Mouse (Mus musculus) erythroblast, adult 5-6 weeks (primary cell): ENCODE results near the gene Gm47791. TPM values are rescaled to one million over a fixed set of nuclear protein-coding genes. Genes with fewer than 3 reads are reported as not detected.

Experiments
- ATAC-seq: replicated peaks from 2 replicates; pipeline ENCODE4 v1.8.0; 2016; ENCODE audit warnings: moderate number of reproducible peaks, mild to moderate bottlenecking, moderate TSS enrichment, inconsistent platforms; ENCODE audit not compliant: poor library complexity, low FRiP score, severe bottlenecking
- total RNA-seq, 2 experiments: library from RNA; stranded (forward) in 1 of 2; stranded (reverse) in 1 of 2; fragments of 150-400 nt in 1 of 2; fragments of 200-764, 138-1000 nt in 1 of 2; gene quantifications; 2 replicates each; pipeline versions ENCODE4 v1.2.3 to v1.2.4; 2015 to 2017; ENCODE audit warnings: low replicate concordance in 2 of 2

Gene Gm47791
- total RNA-seq, 2 experiments from 2014 or later = not detected

GRCm38 (mm10) chr1:82726482-82726881 lies 44.6 kb downstream of the Gm47791 start:
- ATAC-seq = no peak

DNA sequence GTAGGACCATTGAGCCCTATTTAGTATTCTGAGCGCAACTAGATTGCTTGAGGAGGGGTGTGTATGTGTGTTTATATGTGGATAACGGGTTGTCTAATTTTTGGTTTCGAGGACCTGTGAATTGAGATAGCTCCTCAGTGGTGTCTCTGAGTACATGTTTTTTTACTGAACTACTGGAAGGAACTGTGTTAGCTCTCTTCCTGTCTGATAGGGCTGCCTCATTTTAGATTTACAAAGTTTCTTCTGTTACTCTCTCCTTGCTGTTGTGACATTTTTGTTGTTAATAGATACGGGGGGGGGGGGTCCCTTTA lies 45.2 kb downstream of the Gm47791 start:
- ATAC-seq = peak; percentile 80

DNA sequence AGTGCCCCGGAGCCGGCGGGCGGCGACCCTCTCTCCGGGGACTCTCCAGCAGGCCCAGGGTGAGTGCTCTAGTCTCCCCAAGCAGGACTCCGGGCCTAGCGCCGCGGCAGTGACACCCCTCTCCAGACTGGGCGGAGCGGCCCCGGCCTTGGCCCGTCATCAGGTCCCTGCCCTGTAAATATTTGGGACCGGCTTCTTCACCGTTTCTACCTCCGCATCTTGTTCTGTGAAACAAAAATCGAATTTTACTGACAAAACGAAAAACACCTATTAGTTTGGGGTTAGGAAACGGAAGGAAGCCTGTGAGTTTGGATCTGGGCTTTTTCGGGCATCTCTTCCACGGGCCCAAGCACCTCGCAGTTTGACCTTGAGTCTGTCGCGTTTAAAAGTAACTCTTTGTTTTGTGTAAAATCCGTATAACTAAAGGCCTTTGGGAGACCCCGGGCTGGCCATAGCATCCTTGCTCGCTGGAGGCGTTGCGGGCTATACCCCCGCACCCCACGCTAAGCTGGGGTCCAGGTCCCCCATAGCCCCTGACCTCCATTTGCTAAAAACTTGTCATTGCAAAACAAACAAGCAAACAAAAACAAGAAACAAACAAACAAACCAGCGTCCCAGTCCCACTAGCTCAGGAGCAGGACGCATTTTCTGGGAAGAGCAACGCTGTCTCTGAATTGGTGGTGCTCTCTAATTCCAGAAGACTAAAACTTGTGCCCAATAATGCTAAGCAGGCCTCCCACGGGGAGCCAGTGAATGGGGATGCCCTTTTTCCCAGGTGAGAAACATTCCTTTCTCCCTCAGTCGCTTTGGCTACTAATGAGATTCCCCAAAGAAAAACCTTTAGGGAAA lies 45.8 kb downstream of the Gm47791 start:
- peak; percentile 84 for ATAC-seq

DNA sequence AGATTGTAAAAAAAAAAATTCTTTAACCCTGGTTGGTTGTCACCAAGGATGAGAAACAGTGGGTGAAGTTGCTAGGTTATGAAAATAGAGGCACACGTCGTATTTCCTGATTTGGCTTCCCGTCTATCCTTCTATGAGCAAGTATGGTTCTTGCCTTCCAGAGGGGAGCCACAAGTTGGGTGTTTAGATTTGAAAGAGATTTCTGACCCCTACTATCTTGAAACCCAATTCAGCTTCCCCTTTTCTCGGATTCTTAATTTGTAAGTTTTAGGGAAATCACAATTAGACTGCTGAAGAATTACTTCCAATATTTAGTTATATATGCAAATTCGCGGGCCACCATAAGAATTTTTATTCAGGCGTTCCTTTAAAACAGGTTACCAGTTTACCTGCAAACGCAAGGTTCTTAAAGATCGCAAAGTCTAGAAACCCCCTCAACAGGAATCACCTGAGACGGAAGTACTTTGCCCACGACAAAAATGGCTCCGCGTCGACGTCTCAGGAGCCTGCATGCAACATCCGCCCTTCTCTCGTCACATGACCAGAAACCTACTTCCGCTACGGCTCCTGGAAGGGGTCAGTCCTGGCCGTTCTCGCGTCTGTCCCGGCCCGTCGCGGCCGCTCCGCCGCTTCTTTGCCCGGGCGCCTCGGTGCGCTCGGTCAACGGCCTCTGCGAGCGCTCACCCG lies 46.6 kb downstream of the Gm47791 start, which contains the start of gene Mff:
Mff (plus strand) TSS at position 552 of the 687 bp plus-strand sequence.
- peak; percentile 92 for ATAC-seq

Other genes starting within 250 kb of the Gm47791 start
- gene Col4a4, start 184.4 kb downstream of the Gm47791 start, total RNA-seq (2015; ENCODE audit: low replicate concordance) = not detected in 2 replicates
- 0.09 TPM in 1 of 2 replicates, not detected in the other for gene Col4a4, start 184.4 kb downstream of the Gm47791 start, total RNA-seq (2017; ENCODE audit: low replicate concordance)
- gene Col4a3, start 184.3 kb downstream of the Gm47791 start, total RNA-seq (2015; ENCODE audit: low replicate concordance) = not detected in 2 replicates
- gene Col4a3, start 184.3 kb downstream of the Gm47791 start, total RNA-seq (2017; ENCODE audit: low replicate concordance) = not detected in 2 replicates
- gene Mff, start 46.4 kb downstream of the Gm47791 start, total RNA-seq (2015; ENCODE audit: low replicate concordance) = 270 and 279 TPM in 2 replicates
- 328 and 353 TPM in 2 replicates for gene Mff, start 46.4 kb downstream of the Gm47791 start, total RNA-seq (2017; ENCODE audit: low replicate concordance)
- gene Tm4sf20, start 2.8 kb downstream of the Gm47791 start, total RNA-seq (2015; ENCODE audit: low replicate concordance) = not detected in 2 replicates
- not detected in 2 replicates for gene Tm4sf20, start 2.8 kb downstream of the Gm47791 start, total RNA-seq (2017; ENCODE audit: low replicate concordance)
- 19.9 and 20.0 TPM in 2 replicates for gene Agfg1, start 68.2 kb upstream of the Gm47791 start, total RNA-seq (2015; ENCODE audit: low replicate concordance)
- 13.4 and 20.8 TPM in 2 replicates for gene Agfg1, start 68.2 kb upstream of the Gm47791 start, total RNA-seq (2017; ENCODE audit: low replicate concordance)
- 1.3 TPM in 1 of 2 replicates, not detected in the other for gene A030005L19Rik, start 142.1 kb upstream of the Gm47791 start, total RNA-seq (2015; ENCODE audit: low replicate concordance)
- not detected in 2 replicates for gene A030005L19Rik, start 142.1 kb upstream of the Gm47791 start, total RNA-seq (2017; ENCODE audit: low replicate concordance)
- gene A030014E15Rik, start 153.7 kb upstream of the Gm47791 start, total RNA-seq (2015; ENCODE audit: low replicate concordance) = not detected in 2 replicates
- not detected in 2 replicates for gene A030014E15Rik, start 153.7 kb upstream of the Gm47791 start, total RNA-seq (2017; ENCODE audit: low replicate concordance)
- not detected in 2 replicates for gene Gm6217, start 160.2 kb upstream of the Gm47791 start, total RNA-seq (2015; ENCODE audit: low replicate concordance)
- not detected in 2 replicates for gene Gm6217, start 160.2 kb upstream of the Gm47791 start, total RNA-seq (2017; ENCODE audit: low replicate concordance)
- not detected in 2 replicates for gene A030003K21Rik, start 172.1 kb upstream of the Gm47791 start, total RNA-seq (2015; ENCODE audit: low replicate concordance)
- gene A030003K21Rik, start 172.1 kb upstream of the Gm47791 start, total RNA-seq (2017; ENCODE audit: low replicate concordance) = not detected in 2 replicates
- gene Gm7544, start 184.8 kb upstream of the Gm47791 start, total RNA-seq (2015; ENCODE audit: low replicate concordance) = not detected in 2 replicates
- not detected in 2 replicates for gene Gm7544, start 184.8 kb upstream of the Gm47791 start, total RNA-seq (2017; ENCODE audit: low replicate concordance)
- gene Gm47955, start 189.0 kb upstream of the Gm47791 start, total RNA-seq (2015; ENCODE audit: low replicate concordance) = not detected in 2 replicates
- gene Gm47955, start 189.0 kb upstream of the Gm47791 start, total RNA-seq (2017; ENCODE audit: low replicate concordance) = not detected in 2 replicates
- gene Gm47959, start 229.3 kb upstream of the Gm47791 start, total RNA-seq (2015; ENCODE audit: low replicate concordance) = not detected in 2 replicates
- gene Gm47959, start 229.3 kb upstream of the Gm47791 start, total RNA-seq (2017; ENCODE audit: low replicate concordance) = not detected in 2 replicates